Comparison of ENCODE assay signal across 17 mouse cellular contexts in the genomic region with DNA sequence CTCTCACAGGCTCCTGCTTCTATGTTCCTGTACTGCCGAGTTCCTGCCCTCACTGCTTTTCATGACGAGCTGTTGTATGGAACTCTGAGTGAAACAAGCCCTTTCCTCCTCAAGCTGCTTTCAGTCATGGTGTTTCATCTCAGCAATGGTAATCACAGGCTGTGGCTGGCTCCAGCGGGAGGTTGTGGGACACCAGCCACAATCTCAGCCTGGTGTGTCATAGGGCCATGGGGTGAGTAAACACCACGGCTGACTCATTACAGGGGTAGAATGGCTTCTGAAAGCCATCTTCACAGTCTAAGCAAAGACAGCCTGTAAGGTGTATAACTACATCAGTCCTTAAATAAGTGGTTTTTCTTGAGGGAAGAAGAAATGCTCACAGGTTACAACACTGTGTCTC.
DNase-seq lines count a peak whose midpoint lies in the region; TF ChIP-seq lines count a peak whose summit lies in the region.
"Had no signal": no experiment of that assay in that cellular context is flagged by ENCODE, and none has a peak within 500 bp of the region (broad histone marks: within the 10 kb centered on the region; RNA-seq: fewer than 3 reads in every experiment).

No protein-coding gene starts in this region.

- no peak overlapping the region for H3K27ac ChIP-seq in gastrocnemius, adult 2 months
- H3K27ac ChIP-seq: heart, embryonic 15.5 days; hindbrain, embryonic 14.5 days; limb, embryonic 10.5 days; liver, embryonic 13.5 days; macrophage had no signal

- TF ChIP-seq CTCF in gastrocnemius, adult 2 months (IDR thresholded peaks at IDR 0.05) = no peak

- intact Hi-C loops in gastrocnemius, adult 2 months (cut with DNase I) = loop anchor here (10.0 kb wide), 1 partner anchor 195 kb away; no protein-coding TSS in a partner anchor

- peak; percentile 64 for DNase-seq in gastrocnemius, adult 2 months
- no peak for DNase-seq in gastrocnemius, postnatal 4 days (ENCODE audit: low spot score in 2 of 2)
- DNase-seq in ovary, postnatal 36 days (ENCODE audit: low spot score) = peak; percentile 21
- DNase-seq in ovary, postnatal 10 days (ENCODE audit: low spot score) = no peak
- peak; percentile 83 for DNase-seq in NIH3T3 (ENCODE audit: low read depth)
- DNase-seq in fibroblast of lung, adult 2 months (ENCODE audit: low read depth) = peak; percentile 79
- DNase-seq in thymus, postnatal 36 days = no peak
- no peak for DNase-seq in spleen, adult 18-20 months
- DNase-seq: cerebellum, adult 9-11 months; kidney, adult 11 months; kidney, postnatal 36 days; liver, embryonic 13.5 days; midbrain, embryonic 14.5 days had no signal

- H3K4me3 ChIP-seq in gastrocnemius, adult 2 months = no peak overlapping the region
- H3K4me3 ChIP-seq: heart, embryonic 15.5 days; limb, embryonic 10.5 days; liver, embryonic 13.5 days had no signal

Comparison
In these comparisons a context has a peak if more than half of its experiments do, and no peak if none do; other contexts are left out.
1. DNase-seq: peak in gastrocnemius, adult 2 months (single experiment), ovary, postnatal 36 days (single experiment), NIH3T3 (single experiment) and fibroblast of lung, adult 2 months (single experiment); none in gastrocnemius, postnatal 4 days (0 of 2), ovary, postnatal 10 days (single experiment), thymus, postnatal 36 days (0 of 2) and spleen, adult 18-20 months (0 of 2).